Mouse (Mus musculus): ENCODE measurements around the gene Myo18a. TPM values are rescaled to one million over a fixed set of nuclear protein-coding genes. Genes with fewer than 3 reads are reported as not detected.
A peak's percentile ranks its signal among the peaks of the same experiment; 100 is the strongest.

Myo18a gene
- polyA plus RNA-seq, 1 experiment from 2014 or later, result 44.9 TPM

- H3K27me3 ChIP-seq (ENCODE audit: control insufficient read depth, insufficient read depth, low read length), result 0 out of 2 replicates have a peak, but pooled peaks cover 5% of the 10 kb centered on the region
- WGBS, result 28% methylated on average over 23 of the region's 23 CpGs
- H3K9ac ChIP-seq (ENCODE audit: low read length), result no peak overlapping the region
- H3K36me3 ChIP-seq (ENCODE audit: control insufficient read depth, insufficient read depth, low read length), result no peaks in the 10 kb centered on the region
- peaks cover 28% of the 10 kb centered on the region for H3K4me1 ChIP-seq (ENCODE audit: control insufficient read depth, insufficient read depth, low read length)
- no peak for ATAC-seq (ENCODE audit: insufficient read depth, low FRiP score)
- no peak overlapping the region for H3K4me3 ChIP-seq (replicated peaks; ENCODE audit: low read length)
- H3K4me2 ChIP-seq (ENCODE audit: low read depth, low read length), result no peak overlapping the region
- H3K27ac ChIP-seq (ENCODE audit: low read length), result no peak overlapping the region
- H3K9me3 ChIP-seq (replicated peaks; ENCODE audit: control insufficient read depth, low read length), result no peaks in the 10 kb centered on the region
Observed at GRCm38 (mm10) chr11:77896820-77897805, 134.1 kb downstream of the Myo18a start.

- H3K9ac ChIP-seq (ENCODE audit: low read length), result no peak overlapping the region
- ATAC-seq (ENCODE audit: insufficient read depth, low FRiP score), result no peak
- no peaks in the 10 kb centered on the region for H3K36me3 ChIP-seq (ENCODE audit: control insufficient read depth, insufficient read depth, low read length)
- WGBS, result 87% methylated on average over 3 of the region's 3 CpGs
- H3K27me3 ChIP-seq (ENCODE audit: control insufficient read depth, insufficient read depth, low read length), result 0 out of 2 replicates have a peak, but pooled peaks cover 5% of the 10 kb centered on the region
- H3K4me3 ChIP-seq (replicated peaks; ENCODE audit: low read length), result no peak overlapping the region
- no peak overlapping the region for H3K4me2 ChIP-seq (ENCODE audit: low read depth, low read length)
- no peak overlapping the region for H3K27ac ChIP-seq (ENCODE audit: low read length)
- H3K9me3 ChIP-seq (replicated peaks; ENCODE audit: control insufficient read depth, low read length), result no peaks in the 10 kb centered on the region
- H3K4me1 ChIP-seq (ENCODE audit: control insufficient read depth, insufficient read depth, low read length), result peaks cover 17% of the 10 kb centered on the region; the same call in 1 of the 2 replicates
Observed at GRCm38 (mm10) chr11:77900187-77900586, 137.1 kb downstream of the Myo18a start.

- peaks cover 14% of the 10 kb centered on the region; the same call in 1 of the 2 replicates for H3K4me1 ChIP-seq (ENCODE audit: control insufficient read depth, insufficient read depth, low read length)
Observed at GRCm38 (mm10) chr11:77900696-77901095, 137.7 kb downstream of the Myo18a start.

DNA sequence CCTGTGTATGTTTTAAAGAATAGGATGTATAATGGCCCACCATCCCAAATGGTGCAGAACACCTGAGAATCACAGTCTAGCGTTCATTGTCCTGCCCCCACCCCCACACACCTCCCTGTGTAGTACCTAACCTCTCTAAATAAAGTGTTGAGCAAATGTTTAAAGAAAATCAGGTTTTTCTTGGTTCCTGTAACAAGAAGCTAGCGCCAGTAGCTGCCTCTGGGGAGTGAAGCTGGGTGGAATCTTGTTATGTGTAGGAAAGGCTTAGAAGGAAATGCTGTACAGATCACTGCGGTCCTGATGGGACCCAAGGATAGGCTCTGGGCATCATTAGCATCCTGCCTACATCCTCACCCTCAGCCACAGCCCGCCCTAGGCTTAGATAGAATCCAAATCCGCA, 138.3 kb downstream of the Myo18a start:
- Histone ChIP-seq H3K4me1 (ENCODE audit: control insufficient read depth, insufficient read depth, low read length) (peaks cover 13% of the 10 kb centered on the region; the same call in 1 of the 2 replicates), H3K4me3 (replicated peaks; ENCODE audit: low read length) (no peak overlapping the region), H3K9ac (ENCODE audit: low read length) (no peak overlapping the region), H3K36me3 (ENCODE audit: control insufficient read depth, insufficient read depth, low read length) (no peaks in the 10 kb centered on the region), H3K9me3 (replicated peaks; ENCODE audit: control insufficient read depth, low read length) (no peaks in the 10 kb centered on the region), H3K27me3 (ENCODE audit: control insufficient read depth, insufficient read depth, low read length) (0 out of 2 replicates have a peak, but pooled peaks cover 5% of the 10 kb centered on the region), H3K27ac (ENCODE audit: low read length) (peak overlapping the region; percentile 77), H3K4me2 (ENCODE audit: low read depth, low read length) (no peak overlapping the region)
- peak; percentile 72; the same call in 1 of the 2 replicates for ATAC-seq (ENCODE audit: insufficient read depth, low FRiP score)
- WGBS, result 39% methylated on average over 5 of the region's 5 CpGs

More at GRCm38 (mm10) chr11:77900696-77901095, 137.7 kb downstream of the Myo18a start:
- no peak for ATAC-seq (ENCODE audit: insufficient read depth, low FRiP score)
- H3K36me3 ChIP-seq (ENCODE audit: control insufficient read depth, insufficient read depth, low read length), result no peaks in the 10 kb centered on the region
- no peak overlapping the region for H3K4me2 ChIP-seq (ENCODE audit: low read depth, low read length)
- H3K4me3 ChIP-seq (replicated peaks; ENCODE audit: low read length), result no peak overlapping the region
- no peaks in the 10 kb centered on the region for H3K9me3 ChIP-seq (replicated peaks; ENCODE audit: control insufficient read depth, low read length)
- no peak overlapping the region for H3K9ac ChIP-seq (ENCODE audit: low read length)
- H3K27ac ChIP-seq (ENCODE audit: low read length), result peak overlapping the region; percentile 49
- H3K27me3 ChIP-seq (ENCODE audit: control insufficient read depth, insufficient read depth, low read length), result 0 out of 2 replicates have a peak, but pooled peaks cover 5% of the 10 kb centered on the region
- WGBS, result 79% methylated on average over 4 of the region's 4 CpGs

DNA sequence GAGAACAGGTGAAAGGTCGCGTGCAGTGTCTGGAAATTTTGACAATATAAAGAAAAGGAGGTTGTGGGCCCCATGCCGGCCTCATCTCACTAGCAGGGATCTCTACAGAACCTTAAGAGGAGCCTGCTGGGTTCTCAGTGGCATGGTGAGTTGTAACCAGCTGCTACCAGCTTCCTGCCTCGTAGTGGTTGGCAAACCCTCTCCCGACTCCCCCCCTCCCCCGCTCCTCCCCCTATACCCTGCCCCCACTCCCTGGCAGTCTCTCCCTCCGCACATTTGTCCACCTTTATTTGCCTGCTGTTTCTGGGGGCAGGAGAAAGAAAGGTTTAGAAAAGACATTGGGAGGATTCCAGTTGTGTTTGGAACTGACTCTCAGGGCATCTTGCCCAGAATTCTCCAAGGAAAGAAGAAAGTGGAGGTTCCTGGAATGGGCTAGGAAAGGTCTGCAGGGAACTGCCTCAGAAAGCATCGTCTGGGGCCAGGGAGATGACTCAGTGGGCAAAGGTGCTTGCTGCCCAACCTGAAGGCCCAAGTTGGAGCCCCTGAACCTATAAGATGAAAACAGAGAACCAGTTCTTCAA, 138.8 kb downstream of the Myo18a start:
- peak; percentile 37; the same call in 1 of the 2 replicates for ATAC-seq (ENCODE audit: insufficient read depth, low FRiP score)
- H3K27ac ChIP-seq (ENCODE audit: low read length), result peak overlapping the region; percentile 77
- no peaks in the 10 kb centered on the region for H3K9me3 ChIP-seq (replicated peaks; ENCODE audit: control insufficient read depth, low read length)
- no peaks in the 10 kb centered on the region for H3K36me3 ChIP-seq (ENCODE audit: control insufficient read depth, insufficient read depth, low read length)
- no peak overlapping the region for H3K4me3 ChIP-seq (replicated peaks; ENCODE audit: low read length)
- WGBS, result 37% methylated on average over 8 of the region's 8 CpGs
- H3K4me2 ChIP-seq (ENCODE audit: low read depth, low read length), result 0 out of 2 replicates have a peak overlapping the region, but pooled peaks have one; percentile 13
- no peak overlapping the region for H3K9ac ChIP-seq (ENCODE audit: low read length)
- 0 out of 2 replicates have a peak, but pooled peaks cover 5% of the 10 kb centered on the region for H3K27me3 ChIP-seq (ENCODE audit: control insufficient read depth, insufficient read depth, low read length)
- H3K4me1 ChIP-seq (ENCODE audit: control insufficient read depth, insufficient read depth, low read length), result peaks cover 8% of the 10 kb centered on the region; the same call in 1 of the 2 replicates

GRCm38 (mm10) chr11:77903761-77904160, 140.7 kb downstream of the Myo18a start:
- H3K27ac ChIP-seq (ENCODE audit: low read length), result no peak overlapping the region
- H3K36me3 ChIP-seq (ENCODE audit: control insufficient read depth, insufficient read depth, low read length), result no peaks in the 10 kb centered on the region
- no peak overlapping the region for H3K4me3 ChIP-seq (replicated peaks; ENCODE audit: low read length)
- no peak overlapping the region for H3K9ac ChIP-seq (ENCODE audit: low read length)
- H3K27me3 ChIP-seq (ENCODE audit: control insufficient read depth, insufficient read depth, low read length), result no peaks in the 10 kb centered on the region
- peaks cover 2% of the 10 kb centered on the region; the same call in 1 of the 2 replicates for H3K4me1 ChIP-seq (ENCODE audit: control insufficient read depth, insufficient read depth, low read length)
- ATAC-seq (ENCODE audit: insufficient read depth, low FRiP score), result no peak
- no peak overlapping the region for H3K4me2 ChIP-seq (ENCODE audit: low read depth, low read length)
- 35% methylated on average over 3 of the region's 3 CpGs for WGBS
- no peaks in the 10 kb centered on the region for H3K9me3 ChIP-seq (replicated peaks; ENCODE audit: control insufficient read depth, low read length)

GRCm38 (mm10) chr11:77904707-77905106, 141.7 kb downstream of the Myo18a start:
- peaks cover 2% of the 10 kb centered on the region; the same call in 1 of the 2 replicates for H3K4me1 ChIP-seq (ENCODE audit: control insufficient read depth, insufficient read depth, low read length)
- H3K4me2 ChIP-seq (ENCODE audit: low read depth, low read length), result no peak overlapping the region
- no peaks in the 10 kb centered on the region for H3K9me3 ChIP-seq (replicated peaks; ENCODE audit: control insufficient read depth, low read length)
- no peaks in the 10 kb centered on the region for H3K36me3 ChIP-seq (ENCODE audit: control insufficient read depth, insufficient read depth, low read length)
- no peak for ATAC-seq (ENCODE audit: insufficient read depth, low FRiP score)
- WGBS, result 52% methylated on average over 1 of the region's 1 CpGs
- no peak overlapping the region for H3K27ac ChIP-seq (ENCODE audit: low read length)
- H3K9ac ChIP-seq (ENCODE audit: low read length), result no peak overlapping the region
- no peaks in the 10 kb centered on the region for H3K27me3 ChIP-seq (ENCODE audit: control insufficient read depth, insufficient read depth, low read length)
- H3K4me3 ChIP-seq (replicated peaks; ENCODE audit: low read length), result no peak overlapping the region

GRCm38 (mm10) chr11:77906097-77906687, 143.1 kb downstream of the Myo18a start:
- Histone ChIP-seq H3K36me3 (ENCODE audit: control insufficient read depth, insufficient read depth, low read length) (no peaks in the 10 kb centered on the region), H3K4me2 (ENCODE audit: low read depth, low read length) (no peak overlapping the region), H3K27ac (ENCODE audit: low read length) (no peak overlapping the region), H3K4me3 (replicated peaks; ENCODE audit: low read length) (no peak overlapping the region), H3K27me3 (ENCODE audit: control insufficient read depth, insufficient read depth, low read length) (no peaks in the 10 kb centered on the region), H3K9ac (ENCODE audit: low read length) (no peak overlapping the region), H3K9me3 (replicated peaks; ENCODE audit: control insufficient read depth, low read length) (no peaks in the 10 kb centered on the region), H3K4me1 (ENCODE audit: control insufficient read depth, insufficient read depth, low read length) (peaks cover 2% of the 10 kb centered on the region; the same call in 1 of the 2 replicates)
- no peak for ATAC-seq (ENCODE audit: insufficient read depth, low FRiP score)
- WGBS, result 45% methylated on average over 19 of the region's 19 CpGs
